Mouse (Mus musculus): Measurements from ENCODE around the gene Rfx4.

DNA sequence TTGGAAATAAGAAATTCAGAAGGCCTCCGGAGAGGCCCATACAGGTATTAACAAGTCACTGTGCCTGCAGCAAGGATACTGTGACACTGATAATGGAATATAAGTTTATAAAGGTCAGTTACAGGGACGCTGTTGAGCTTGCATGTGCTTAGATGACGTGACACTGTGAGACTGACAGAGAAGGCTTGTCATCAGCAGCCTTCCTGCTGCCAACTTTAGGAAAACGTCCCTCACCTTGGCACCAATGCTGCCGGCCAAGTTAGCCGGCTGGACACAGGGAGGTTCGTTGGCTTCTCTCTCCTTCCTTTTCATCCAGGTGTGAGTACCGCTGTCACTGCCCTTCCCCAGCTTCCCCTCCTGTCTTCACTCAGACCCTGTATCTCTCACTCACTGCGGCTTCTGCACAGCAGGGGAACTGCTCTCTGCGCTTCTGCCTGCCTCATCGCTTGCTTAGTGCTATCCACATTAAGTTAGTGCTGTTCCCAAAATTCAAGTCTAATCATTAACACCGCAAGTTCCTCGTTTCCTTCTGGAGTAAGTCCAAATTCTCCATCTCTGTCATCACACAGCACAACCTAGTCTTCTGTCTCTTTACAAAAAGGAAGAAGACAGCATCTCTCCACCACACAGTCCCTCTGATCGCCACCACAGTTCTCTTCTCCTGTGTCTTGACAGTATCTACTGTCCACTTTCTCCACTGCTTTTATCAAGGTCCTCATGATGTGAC, 182.4 kb downstream of the Rfx4 start:
- no peak for TF ChIP-seq CTCF (IDR thresholded peaks at IDR 0.05; ENCODE audit: low read depth)
- TF ChIP-seq EP300 (optimal IDR thresholded peaks at IDR 0.05) = no peak
